Mouse (Mus musculus) splenic B cell, adult 2 months (primary cell): ENCODE measurements around the gene Gm49337.
A peak's percentile ranks its signal among the peaks of the same experiment; 100 is the strongest.

Experiments used
- DNase-seq: peaks from one replicate; pipeline ENCODE4 v3.0.0-alpha.2; 2011; ENCODE audit warnings: low read depth, low spot score
- H3K27me3 ChIP-seq: 2 replicates; pipeline ENCODE4 v1.6.1; 2012; ENCODE audit warnings: mild to moderate bottlenecking, low read length, moderate library complexity, mixed read lengths; ENCODE audit not compliant: control insufficient read depth, poor library complexity, insufficient read depth, severe bottlenecking
- H3K36me3 ChIP-seq: 2 replicates; pipeline ENCODE4 v1.6.1; 2012; ENCODE audit warnings: mild to moderate bottlenecking, low read length, moderate library complexity, mixed read lengths; ENCODE audit not compliant: control insufficient read depth, poor library complexity, insufficient read depth, severe bottlenecking

The Gm49337 gene

GRCm38 (mm10) chr4:116174466-116175116 is 1.4 kb downstream of the Gm49337 start:
- no peak for DNase-seq
- H3K36me3 ChIP-seq: no peaks in the 10 kb centered on the region

GRCm38 (mm10) chr4:116175136-116175535 is 2.0 kb downstream of the Gm49337 start:
- H3K27me3 ChIP-seq: no peaks in the 10 kb centered on the region
- no peak for DNase-seq
- no peaks in the 10 kb centered on the region for H3K36me3 ChIP-seq

More at GRCm38 (mm10) chr4:116174466-116175116, 1.4 kb downstream of the Gm49337 start:
- H3K27me3 ChIP-seq: no peaks in the 10 kb centered on the region

GRCm38 (mm10) chr4:116175711-116176542 is 2.7 kb downstream of the Gm49337 start:
- H3K36me3 ChIP-seq: no peaks in the 10 kb centered on the region
- no peak for DNase-seq
- no peaks in the 10 kb centered on the region for H3K27me3 ChIP-seq

- Histone ChIP-seq H3K27me3 (no peaks in the 10 kb centered on the region), H3K36me3 (no peaks in the 10 kb centered on the region)
- peak; percentile 19 for DNase-seq
These were observed 3.4 kb downstream of the Gm49337 start for GRCm38 (mm10) chr4:116176543-116176988.

GRCm38 (mm10) chr4:116177140-116177539 is 4.0 kb downstream of the Gm49337 start:
- peak; percentile 52 for DNase-seq
- Histone ChIP-seq H3K27me3 (no peaks in the 10 kb centered on the region), H3K36me3 (no peaks in the 10 kb centered on the region)

- H3K27me3 ChIP-seq: no peaks in the 10 kb centered on the region
- no peak for DNase-seq
- H3K36me3 ChIP-seq: no peaks in the 10 kb centered on the region
These were observed 8.9 kb downstream of the Gm49337 start for GRCm38 (mm10) chr4:116182079-116182478.

- no peak for DNase-seq
- H3K27me3 ChIP-seq: no peaks in the 10 kb centered on the region
- H3K36me3 ChIP-seq: no peaks in the 10 kb centered on the region
These were observed 9.6 kb downstream of the Gm49337 start for GRCm38 (mm10) chr4:116182745-116183144.

GRCm38 (mm10) chr4:116185083-116185482 is 11.9 kb downstream of the Gm49337 start:
- H3K27me3 ChIP-seq: no peaks in the 10 kb centered on the region
- no peak for DNase-seq
- H3K36me3 ChIP-seq: no peaks in the 10 kb centered on the region

GRCm38 (mm10) chr4:116192286-116192835 is 19.2 kb downstream of the Gm49337 start:
- H3K36me3 ChIP-seq: no peaks in the 10 kb centered on the region
- no peaks in the 10 kb centered on the region for H3K27me3 ChIP-seq
- DNase-seq: no peak

- DNase-seq: no peak
- H3K27me3 ChIP-seq: no peaks in the 10 kb centered on the region
- H3K36me3 ChIP-seq: no peaks in the 10 kb centered on the region
These were observed 20.6 kb downstream of the Gm49337 start for GRCm38 (mm10) chr4:116193583-116194383.

GRCm38 (mm10) chr4:116198422-116198821 is 25.2 kb downstream of the Gm49337 start:
- Histone ChIP-seq H3K27me3 (no peaks in the 10 kb centered on the region), H3K36me3 (no peaks in the 10 kb centered on the region)
- DNase-seq: peak; percentile 10

- no peaks in the 10 kb centered on the region; the same call in 1 of the 2 replicates for H3K27me3 ChIP-seq
- no peak for DNase-seq
- no peaks in the 10 kb centered on the region for H3K36me3 ChIP-seq
These were observed 31.2 kb downstream of the Gm49337 start for GRCm38 (mm10) chr4:116204422-116204821.

GRCm38 (mm10) chr4:116206531-116206930 is 33.3 kb downstream of the Gm49337 start:
- no peaks in the 10 kb centered on the region for H3K36me3 ChIP-seq
- no peak for DNase-seq
- no peaks in the 10 kb centered on the region; the same call in 1 of the 2 replicates for H3K27me3 ChIP-seq

- Histone ChIP-seq H3K27me3 (no peaks in the 10 kb centered on the region; the same call in 1 of the 2 replicates), H3K36me3 (no peaks in the 10 kb centered on the region)
- no peak for DNase-seq
These were observed 35.7 kb downstream of the Gm49337 start for GRCm38 (mm10) chr4:116208891-116209290.
